Mouse (Mus musculus): Measurements from ENCODE around the gene Tnrc6b.
A peak's percentile ranks its signal among the peaks of the same experiment; 100 is the strongest.

Tnrc6b gene

DNA sequence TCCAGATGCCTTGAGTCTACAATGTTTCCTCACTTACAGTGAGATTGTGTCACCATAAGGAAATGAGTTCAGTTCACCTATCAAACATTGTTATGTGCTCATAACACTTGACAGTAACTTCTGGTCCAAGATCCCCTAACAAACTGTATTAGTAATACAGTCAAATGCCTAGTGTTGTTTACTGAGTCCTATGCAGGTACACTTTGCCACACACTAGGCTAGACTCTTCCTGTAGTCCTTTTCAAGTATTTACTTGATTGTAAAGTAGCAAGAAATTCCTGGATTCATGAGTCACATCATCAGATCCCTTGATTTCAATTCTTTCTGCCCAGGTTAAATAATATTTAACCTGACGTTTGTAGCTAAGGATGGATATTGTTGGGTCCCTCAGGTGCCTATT lies 258.3 kb downstream of the Tnrc6b start:
- no peak for DNase-seq (ENCODE audit: low read depth)

GRCm38 (mm10) chr15:80974311-80974710 lies 263.2 kb downstream of the Tnrc6b start:
- no peak for DNase-seq (ENCODE audit: low read depth)

GRCm38 (mm10) chr15:80975666-80976065 lies 264.6 kb downstream of the Tnrc6b start:
- no peak for DNase-seq (ENCODE audit: low read depth)

GRCm38 (mm10) chr15:80977620-80978334 lies 266.7 kb downstream of the Tnrc6b start, which contains the start of gene Sgsm3:
TSS of gene Sgsm3 (plus strand) at chr15:80977765.
- peak; percentile 60 for DNase-seq (ENCODE audit: low read depth)

GRCm38 (mm10) chr15:80979611-80980010 lies 268.5 kb downstream of the Tnrc6b start:
- no peak for DNase-seq (ENCODE audit: low read depth)

DNA sequence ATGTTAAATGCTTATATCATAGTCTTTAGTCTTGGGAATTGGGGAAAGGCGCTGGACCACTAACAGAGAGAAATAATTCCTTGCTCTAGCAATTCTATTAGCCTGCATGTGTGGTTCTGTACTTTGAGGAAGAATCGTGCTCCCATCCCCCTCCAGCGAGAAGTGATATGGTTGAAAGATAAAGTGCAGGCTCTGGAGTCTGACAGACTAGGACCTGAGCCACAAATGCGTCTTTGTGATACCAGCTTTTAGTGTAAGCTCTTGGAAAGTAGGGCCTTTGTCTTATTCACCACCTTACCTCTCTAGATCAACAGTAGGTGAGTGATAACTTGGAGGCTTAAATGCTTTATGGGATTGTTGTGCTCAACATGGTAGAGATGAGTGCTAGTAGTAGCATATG lies 270.1 kb downstream of the Tnrc6b start:
- DNase-seq (ENCODE audit: low read depth): no peak

- DNase-seq (ENCODE audit: low read depth): no peak
These were observed 272.2 kb downstream of the Tnrc6b start for GRCm38 (mm10) chr15:80983264-80983663.

DNA sequence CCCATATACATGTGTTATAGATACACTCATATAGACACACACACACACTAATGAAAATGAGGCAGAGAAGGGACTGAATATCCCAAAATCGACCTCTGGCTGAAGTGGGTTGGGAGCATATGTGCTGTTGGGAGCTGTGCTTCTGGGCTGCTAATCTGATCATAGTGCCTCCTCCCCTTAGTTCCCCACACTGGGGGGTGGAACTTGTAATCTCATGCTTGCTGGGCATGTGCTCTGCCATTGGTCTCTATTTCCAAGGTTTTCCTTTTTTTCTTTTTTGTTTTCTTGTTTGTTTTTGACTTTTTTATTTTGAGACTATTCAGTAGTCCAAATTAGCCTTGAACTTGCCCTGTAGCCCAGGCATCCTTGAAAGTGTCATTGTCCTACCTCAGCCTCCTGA lies 277.2 kb downstream of the Tnrc6b start:
- DNase-seq (ENCODE audit: low read depth): no peak

DNA sequence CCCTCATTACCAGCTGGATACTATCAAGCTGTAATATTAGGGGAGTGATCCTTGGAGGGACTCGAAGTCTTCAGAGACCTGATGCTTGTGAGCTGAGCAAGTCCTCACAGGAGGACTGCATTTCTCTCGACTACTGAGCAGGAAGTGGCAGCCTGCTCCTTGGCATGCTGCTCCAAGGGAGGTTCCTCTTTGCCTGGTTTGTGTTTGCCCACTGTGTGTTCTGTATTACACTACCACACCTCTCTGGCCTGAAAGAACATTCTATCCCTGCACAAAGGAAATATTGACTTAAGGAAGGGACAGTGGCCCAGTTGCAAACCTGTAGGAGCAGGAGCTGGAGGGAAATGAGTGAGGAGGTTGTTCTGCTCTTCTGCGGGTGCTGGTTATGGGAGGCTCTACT lies 278.6 kb downstream of the Tnrc6b start:
- DNase-seq (ENCODE audit: low read depth): no peak
